Mouse (Mus musculus) brain, adult 2 months (tissue): Measurements from ENCODE around the gene Shisa8.

Experiments
- DNase-seq: peaks from one replicate; pipeline ENCODE4 v3.0.0; 2011; ENCODE audit warnings: low read depth, low spot score

Shisa8 gene

DNA sequence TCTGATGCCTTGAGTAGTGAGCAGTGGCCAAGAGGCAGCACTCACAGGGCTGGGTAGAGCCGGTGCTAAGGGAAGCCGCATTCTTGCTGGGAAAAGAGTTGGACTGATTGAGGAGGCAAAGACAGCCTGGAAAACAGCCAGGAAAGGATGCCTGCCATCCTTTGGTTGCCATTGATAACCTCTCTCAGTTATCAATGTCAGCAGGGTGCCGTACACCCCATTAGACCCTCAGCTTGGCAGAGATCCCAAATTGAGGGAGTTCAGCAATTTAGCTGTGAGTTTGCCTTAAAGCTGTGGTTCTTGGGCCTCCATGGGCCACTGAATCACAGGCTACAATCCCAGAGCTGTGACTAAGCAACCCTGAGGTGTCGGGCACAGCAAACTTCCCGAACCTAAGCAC, 31.5 kb downstream of the Shisa8 start:
- no peak for DNase-seq

- DNase-seq = no peak
Observed at GRCm38 (mm10) chr15:82177743-82178290, 34.8 kb downstream of the Shisa8 start.

DNA sequence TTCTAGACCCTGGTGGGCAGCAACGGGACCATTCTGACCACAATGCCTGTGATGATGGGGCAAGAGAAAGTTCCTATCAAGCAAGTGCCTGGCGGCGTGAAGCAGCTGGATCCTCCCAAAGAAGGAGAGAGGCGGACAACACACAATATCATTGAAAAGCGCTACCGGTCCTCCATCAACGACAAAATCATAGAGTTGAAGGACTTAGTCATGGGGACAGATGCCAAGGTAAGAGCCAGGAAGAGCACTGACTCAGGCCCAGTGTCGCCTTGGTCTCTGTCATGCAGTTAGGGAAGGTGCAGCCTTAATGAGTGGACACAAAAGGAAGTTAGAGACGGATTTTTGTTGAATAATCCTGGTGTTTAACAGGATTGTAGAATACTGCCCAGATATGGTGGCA, 37.5 kb downstream of the Shisa8 start:
- no peak for DNase-seq

DNA sequence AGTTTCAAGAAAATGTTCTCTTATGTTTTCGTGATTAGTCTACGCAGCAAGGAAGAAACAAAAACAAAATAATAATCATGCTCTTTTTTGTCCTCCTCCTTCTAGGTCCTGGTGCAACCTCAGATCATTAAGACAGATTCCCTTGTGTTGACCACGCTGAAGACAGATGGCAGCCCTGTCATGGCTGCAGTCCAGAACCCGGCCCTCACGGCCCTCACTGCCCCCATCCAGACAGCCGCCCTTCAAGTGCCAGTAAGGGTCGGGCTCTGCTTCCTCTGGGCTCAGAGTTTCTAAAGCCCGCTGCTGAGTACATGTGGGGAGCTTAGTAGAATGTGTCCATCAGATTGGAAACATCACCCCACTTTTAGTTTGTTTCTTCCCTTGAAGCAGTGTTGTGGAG, 40.0 kb downstream of the Shisa8 start:
- peak; percentile 75 for DNase-seq

- DNase-seq = no peak
Observed at GRCm38 (mm10) chr15:82170437-82171377, 41.9 kb downstream of the Shisa8 start.

DNA sequence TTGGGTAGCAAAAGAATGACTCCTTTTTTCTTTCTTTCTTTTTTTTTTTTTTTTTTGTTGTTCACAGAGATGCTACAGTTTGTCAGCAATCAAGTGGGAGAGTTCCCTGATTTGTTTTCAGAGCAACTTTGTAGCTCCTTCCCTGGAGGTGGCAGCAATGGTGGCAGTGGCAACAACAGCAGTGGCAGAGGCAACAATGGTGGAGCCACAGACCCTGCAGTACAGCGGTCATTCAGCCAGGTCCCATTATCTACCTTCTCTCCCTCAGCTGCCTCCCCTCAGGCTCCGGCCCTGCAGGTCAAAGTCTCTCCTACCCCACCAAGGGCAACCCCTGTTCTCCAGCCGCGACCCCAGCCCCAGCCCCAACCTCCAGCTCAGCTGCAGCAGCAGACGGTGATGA, 42.9 kb downstream of the Shisa8 start:
- DNase-seq = no peak

DNA sequence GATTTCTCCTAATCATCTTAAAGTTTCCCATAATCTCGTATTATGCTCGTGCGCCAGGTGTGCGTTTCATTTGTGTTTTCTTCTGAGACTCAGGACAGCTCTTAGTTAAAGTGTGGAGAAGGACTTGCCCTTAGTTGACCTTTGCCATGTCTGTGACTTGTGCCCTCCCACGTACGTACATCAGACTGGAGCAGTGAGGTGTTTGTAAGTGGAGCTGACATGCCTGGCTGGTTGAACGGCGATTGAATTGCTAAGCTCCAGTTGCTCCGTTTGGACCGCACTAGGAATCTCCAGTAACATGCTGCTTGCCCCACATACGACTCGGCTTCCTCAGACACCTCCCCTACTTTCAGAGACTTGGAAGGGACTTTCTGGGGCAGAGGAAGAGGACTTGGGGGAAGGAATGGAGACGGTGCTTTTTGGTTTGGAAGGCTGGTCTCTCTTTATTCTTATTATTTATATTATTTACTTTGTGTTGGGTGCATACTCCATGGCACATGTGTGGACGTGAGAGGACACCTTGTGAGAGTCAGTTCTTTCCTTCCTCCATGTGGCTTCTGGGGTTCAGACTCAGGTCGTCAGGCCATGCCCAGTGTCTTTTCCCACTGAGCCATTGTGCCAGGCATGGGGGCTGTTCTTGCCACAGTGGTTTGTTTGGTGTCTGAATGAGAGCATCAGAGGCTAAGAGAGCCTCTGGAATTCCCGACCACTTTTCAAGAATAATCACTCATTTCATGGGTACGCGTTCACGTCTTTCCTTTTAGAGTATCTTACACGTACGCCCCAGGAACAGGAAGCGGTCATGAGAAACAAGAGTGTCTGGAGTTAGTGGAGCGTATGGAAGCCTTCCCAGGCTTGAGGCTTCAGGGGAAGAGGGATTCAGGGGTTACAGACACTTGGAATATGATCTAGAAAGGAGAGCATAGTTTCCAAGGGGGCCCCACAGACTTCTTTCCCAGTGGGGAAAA, 45.1 kb downstream of the Shisa8 start:
- DNase-seq = no peak

GRCm38 (mm10) chr15:82166240-82167100, 46.1 kb downstream of the Shisa8 start:
- DNase-seq = peak; percentile 67

GRCm38 (mm10) chr15:82165332-82166239, 47.0 kb downstream of the Shisa8 start:
- DNase-seq = peak; percentile 83

DNA sequence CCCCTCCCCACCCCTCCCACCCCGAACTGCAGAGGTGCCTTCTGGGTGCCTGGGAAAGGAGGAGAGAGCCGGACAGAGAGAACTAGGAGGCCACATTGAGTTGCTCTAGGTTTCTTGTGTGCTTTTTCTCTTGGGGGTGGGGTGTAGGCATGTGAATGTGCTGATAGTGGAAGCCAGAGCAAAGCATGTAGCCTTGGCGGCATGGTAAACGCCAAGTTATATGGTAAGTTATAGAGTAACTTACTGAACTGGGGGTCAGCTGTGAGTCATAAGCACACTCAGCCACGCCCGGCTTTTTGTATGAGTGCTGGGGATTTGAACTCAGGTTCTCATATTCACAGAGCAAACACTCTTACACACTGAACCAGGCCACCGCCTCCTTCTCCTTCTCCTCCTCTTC, 48.1 kb downstream of the Shisa8 start:
- no peak for DNase-seq

DNA sequence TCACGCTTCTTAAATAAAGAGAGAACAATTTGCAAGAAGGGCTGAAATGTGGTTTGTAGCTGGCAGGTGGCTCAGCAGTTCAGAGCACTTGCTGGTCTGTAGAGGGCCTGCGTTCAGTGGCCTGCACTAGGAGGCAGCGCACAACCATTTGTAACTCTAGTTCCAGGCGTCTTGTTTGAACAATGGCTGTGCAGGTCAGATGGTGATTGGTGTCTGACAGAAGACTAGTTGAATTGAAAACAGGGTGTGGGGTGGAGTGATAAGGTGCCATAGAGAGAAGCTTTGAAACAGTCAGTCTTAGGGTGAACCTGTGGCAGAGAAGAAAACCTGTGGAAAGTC, 48.6 kb downstream of the Shisa8 start:
- no peak for DNase-seq

GRCm38 (mm10) chr15:82163356-82164060, 49.1 kb downstream of the Shisa8 start:
- DNase-seq = no peak

DNA sequence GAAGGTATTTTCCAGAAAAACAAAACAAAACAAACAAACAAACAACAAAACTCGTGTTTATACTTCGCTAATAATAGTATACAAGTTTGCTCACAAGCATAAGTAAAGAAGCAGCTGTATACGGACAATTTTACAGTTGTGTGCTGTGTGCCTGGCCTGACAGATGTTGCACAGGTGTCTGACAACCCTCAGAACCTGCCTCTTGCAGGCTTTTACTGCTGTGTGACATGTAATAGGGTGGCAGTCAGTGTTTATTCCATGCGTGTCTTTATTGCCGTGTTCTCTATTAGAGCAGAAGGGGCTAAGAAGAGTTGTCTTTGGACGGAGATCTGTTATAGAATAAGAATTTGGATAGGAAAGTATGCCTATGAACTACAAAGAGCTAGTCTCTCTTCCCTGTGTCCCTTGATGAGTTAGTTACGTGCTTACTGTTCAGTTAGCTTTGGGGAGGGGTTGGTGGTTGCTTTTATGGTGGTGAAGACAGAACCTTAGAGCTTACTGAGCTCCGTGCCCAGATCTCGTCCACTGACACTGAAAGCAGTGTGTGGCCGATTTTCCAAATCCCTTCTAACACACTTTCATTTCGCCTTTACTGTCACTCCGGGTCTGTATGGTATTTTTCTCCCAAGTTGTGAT, 50.5 kb downstream of the Shisa8 start:
- no peak for DNase-seq

GRCm38 (mm10) chr15:82160731-82161640, 51.6 kb downstream of the Shisa8 start:
- no peak for DNase-seq

- no peak for DNase-seq
Observed at GRCm38 (mm10) chr15:82159471-82159870, 53.1 kb downstream of the Shisa8 start.

DNA sequence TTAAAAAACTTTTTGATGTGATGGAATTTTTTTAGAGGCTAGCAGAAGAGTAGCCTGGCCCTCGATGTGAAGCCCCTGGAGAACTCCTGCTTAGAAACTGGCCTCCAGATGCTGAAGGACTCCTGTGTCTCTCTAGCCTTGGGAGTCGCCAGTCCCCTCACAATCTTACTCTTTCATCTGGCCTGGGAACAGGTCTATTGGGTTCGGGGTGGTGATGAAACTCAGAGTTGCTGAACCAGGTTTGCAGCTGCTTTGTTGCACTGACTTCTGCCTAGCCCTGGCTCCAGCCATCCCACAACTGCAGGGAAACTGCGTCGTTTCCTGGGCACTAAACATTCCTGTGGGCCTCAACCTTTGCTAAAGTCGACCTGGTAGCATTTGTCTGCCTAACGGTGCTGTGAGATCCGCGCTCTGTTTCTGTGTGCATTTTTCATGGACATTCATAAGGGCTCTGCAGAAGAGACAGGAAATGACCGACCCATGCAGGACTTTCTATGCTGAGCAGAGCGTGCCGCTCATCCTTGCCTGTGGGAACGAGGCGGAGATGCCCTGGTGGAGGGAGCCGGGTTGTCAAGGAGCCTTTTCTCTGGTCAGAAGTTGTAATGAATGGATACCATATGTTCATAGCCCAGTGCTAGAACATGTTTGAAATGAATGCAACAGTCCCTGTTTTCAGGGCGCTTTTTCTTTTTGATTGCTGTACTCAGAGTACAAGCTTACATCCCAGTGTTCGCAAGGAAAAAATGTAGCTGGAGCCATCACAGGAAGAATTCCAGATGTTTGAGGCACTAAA, 54.2 kb downstream of the Shisa8 start:
- no peak for DNase-seq

DNA sequence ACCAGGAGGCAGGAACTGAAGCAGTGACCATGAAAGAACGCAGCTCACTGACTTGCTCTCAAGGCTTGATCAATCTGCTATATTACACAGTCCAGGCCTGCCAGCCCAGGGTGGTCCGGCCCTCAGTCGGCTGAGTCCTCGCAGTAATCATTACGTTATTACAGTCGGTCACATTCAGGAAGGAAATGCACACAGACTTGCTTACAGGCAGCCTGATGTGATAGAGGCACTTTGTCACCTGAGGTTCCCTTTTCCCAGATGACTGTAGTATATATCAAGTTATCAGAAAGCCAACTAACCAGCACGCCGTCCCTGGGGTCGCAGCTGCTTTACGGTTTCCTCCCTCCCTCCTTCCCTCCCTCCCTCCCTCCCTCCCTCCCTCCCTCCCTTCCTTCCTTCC, 55.7 kb downstream of the Shisa8 start:
- no peak for DNase-seq
